Mouse (Mus musculus): ENCODE data around the gene Gale.

DNA sequence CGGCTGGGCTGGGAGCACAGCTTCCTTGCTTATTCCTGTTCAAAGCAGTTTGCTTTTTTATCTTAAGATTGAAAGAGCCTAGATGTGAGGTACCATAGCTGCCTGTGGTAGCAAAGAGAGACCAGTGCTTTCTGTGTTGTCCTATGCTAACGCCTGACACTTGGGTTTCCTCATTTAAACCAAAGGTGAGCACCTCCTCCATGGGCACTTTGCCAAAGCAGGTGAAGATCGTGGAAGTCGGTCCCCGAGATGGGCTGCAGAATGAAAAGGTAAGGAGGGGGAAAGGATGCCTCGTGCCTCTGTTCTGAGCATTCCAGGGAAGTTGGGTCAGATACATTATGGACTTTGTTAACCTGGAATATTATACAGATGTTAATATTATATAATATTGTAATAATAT lies 13.2 kb upstream of the Gale start:
- TF ChIP-seq EP300 (IDR thresholded peaks at IDR 0.05; ENCODE audit: insufficient read depth, low read depth, low read length) = no peak
- TF ChIP-seq POLR2A (IDR thresholded peaks at IDR 0.05; ENCODE audit: insufficient read depth, low read length) = no peak

Data from ES-Bruce4 (cell line).